Mouse (Mus musculus): ENCODE measurements around the gene Uso1.

Gene Uso1

GRCm38 (mm10) chr5:92240769-92241168 is 103.0 kb downstream of the Uso1 start:
- no peak for DNase-seq (ENCODE audit: low read depth)

- no peak for DNase-seq (ENCODE audit: low read depth)
Observed at GRCm38 (mm10) chr5:92244900-92245299, 107.2 kb downstream of the Uso1 start.

- DNase-seq (ENCODE audit: low read depth) = no peak
Observed at GRCm38 (mm10) chr5:92245483-92245882, 107.7 kb downstream of the Uso1 start.

- DNase-seq (ENCODE audit: low read depth) = no peak
Observed at GRCm38 (mm10) chr5:92248614-92249013, 110.9 kb downstream of the Uso1 start.

- DNase-seq (ENCODE audit: low read depth) = no peak
Observed at GRCm38 (mm10) chr5:92252031-92252430, 114.3 kb downstream of the Uso1 start.

All from fibroblast of lung, adult 2 months (primary cell).